Mouse (Mus musculus) forebrain, postnatal 0 days (tissue): ENCODE results near the gene Bdh2. TPM values are rescaled to one million over a fixed set of nuclear protein-coding genes. Genes with fewer than 3 reads are reported as not detected.

ENCODE experiments used
- ATAC-seq: fragments of 200-750 bp; cut with Nextera tagmentation; 2 replicates; pipeline ENCODE4 v1.8.0; 2017; ENCODE audit warnings: mild to moderate bottlenecking, moderate library complexity
- DNase-seq: peaks from one replicate; pipeline ENCODE4 v3.0.0-alpha.2; 2015
- H3K27ac ChIP-seq: fragments of 300-500 bp; sonication (generic); 2 replicates; pipeline ENCODE4 v1.5.1; 2014; ENCODE audit warnings: low read depth, mild to moderate bottlenecking, antibody characterized with exemption, low read length, moderate library complexity, mixed read lengths
- H3K27me3 ChIP-seq: fragments of 300-500 bp; sonication (generic); 2 replicates; pipeline ENCODE4 v1.6.1; 2014; ENCODE audit warnings: mild to moderate bottlenecking, low read length, mixed read lengths; ENCODE audit not compliant: insufficient read depth
- H3K36me3 ChIP-seq: fragments of 300-500 bp; sonication (generic); 2 replicates; pipeline ENCODE4 v1.6.1; 2014; ENCODE audit warnings: mild to moderate bottlenecking, moderate library complexity; ENCODE audit not compliant: insufficient read depth
- H3K4me1 ChIP-seq: fragments of 300-500 bp; sonication (generic); 2 replicates; pipeline ENCODE4 v1.6.1; 2014; ENCODE audit warnings: antibody characterized with exemption; ENCODE audit not compliant: insufficient read depth
- H3K4me2 ChIP-seq: fragments of 300-500 bp; sonication (generic); 2 replicates; pipeline ENCODE4 v1.6.1; 2014; ENCODE audit warnings: low read depth, mild to moderate bottlenecking, moderate library complexity
- H3K4me3 ChIP-seq: fragments of 300-500 bp; sonication (generic); 2 replicates; pipeline ENCODE4 v1.5.1; 2014; ENCODE audit warnings: low read depth, low read length, mixed read lengths
- H3K9ac ChIP-seq: fragments of 300-500 bp; sonication (generic); 2 replicates; pipeline ENCODE4 v1.6.1; 2014; ENCODE audit warnings: mild to moderate bottlenecking
- H3K9me3 ChIP-seq: fragments of 300-500 bp; sonication (generic); 2 replicates; pipeline ENCODE4 v1.6.1; 2016; ENCODE audit warnings: low read length
- CTCF ChIP-seq: sonication (generic); IDR thresholded peaks from 2 replicates; pipeline ENCODE4 v1.5.1; 2016; ENCODE audit warnings: antibody characterized with exemption, control low read depth, low read depth
- WGBS: fragments of 180-500 bp; shearing (Covaris S2); extraction: QIAGEN DNeasy Blood & Tissue Kit; methylation state at CpG from one replicate; pipeline ENCODE4 v1.1.7; 2014; 5-methylcytosine and 5-hydroxymethylcytosine counted together
- polyA plus RNA-seq: library from polyadenylated mRNA; unstranded; fragments of >200 nt; fragmentation: Nextera tagmentation; extraction: Ambion mirVana; gene quantifications from 2 replicates; pipeline ENCODE4 v1.2.1, GENCODE M21; 2015
- total RNA-seq: library from RNA; depleted of rRNA; stranded (reverse); fragments of >200 nt; gene quantifications from 2 replicates; pipeline ENCODE4 v1.2.3, GENCODE M21; 2014

Bdh2 gene
- total and polyA plus RNA-seq, 2 experiments from 2014 or later = 3.1 to 5.1 TPM

- no peaks in the 10 kb centered on the region for H3K36me3 ChIP-seq
- no peaks in the 10 kb centered on the region for H3K9me3 ChIP-seq
- ATAC-seq (peak; percentile 47; the same call in 1 of the 2 replicates), DNase-seq (peak; percentile 49)
- no peak overlapping the region for H3K4me3 ChIP-seq
- no peak overlapping the region for H3K27ac ChIP-seq
- no peak overlapping the region for H3K4me2 ChIP-seq
- H3K9ac ChIP-seq = no peak overlapping the region
- H3K27me3 ChIP-seq = no peaks in the 10 kb centered on the region
- TF ChIP-seq CTCF = no peak
- no peaks in the 10 kb centered on the region for H3K4me1 ChIP-seq
- WGBS = 37% methylated on average over 7 of the region's 7 CpGs
These were observed 12.7 kb downstream of the Bdh2 start for GRCm38 (mm10) chr3:135293703-135294102.

DNA sequence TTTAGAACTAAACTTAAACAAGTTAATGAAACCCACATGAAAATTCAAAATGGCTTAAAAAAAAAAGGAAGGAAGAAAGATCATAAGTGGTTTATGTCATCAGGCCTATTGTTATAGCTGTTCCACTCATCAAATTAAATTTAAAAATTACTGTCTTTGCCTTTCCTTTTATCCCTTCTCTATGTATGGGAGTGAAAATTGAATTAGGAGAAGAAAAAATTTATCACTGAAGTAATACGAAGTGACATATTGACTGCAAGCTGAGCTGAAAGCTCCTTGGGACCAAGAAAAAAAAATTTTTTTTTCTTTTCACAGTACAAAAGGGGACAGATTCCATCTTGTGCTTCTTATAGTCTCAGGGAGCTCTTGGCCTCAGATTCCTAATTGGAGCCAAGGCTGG is 14.5 kb downstream of the Bdh2 start:
- H3K4me2 ChIP-seq = no peak overlapping the region
- H3K27ac ChIP-seq = no peak overlapping the region
- DNase-seq = no peak
- no peaks in the 10 kb centered on the region for H3K9me3 ChIP-seq
- WGBS = 65% methylated on average over 1 of the region's 1 CpGs
- H3K36me3 ChIP-seq = no peaks in the 10 kb centered on the region
- ATAC-seq = peak; percentile 56; the same call in 1 of the 2 replicates
- H3K4me1 ChIP-seq = no peaks in the 10 kb centered on the region
- no peak for TF ChIP-seq CTCF
- H3K27me3 ChIP-seq = no peaks in the 10 kb centered on the region
- H3K4me3 ChIP-seq = no peak overlapping the region
- no peak overlapping the region for H3K9ac ChIP-seq

DNA sequence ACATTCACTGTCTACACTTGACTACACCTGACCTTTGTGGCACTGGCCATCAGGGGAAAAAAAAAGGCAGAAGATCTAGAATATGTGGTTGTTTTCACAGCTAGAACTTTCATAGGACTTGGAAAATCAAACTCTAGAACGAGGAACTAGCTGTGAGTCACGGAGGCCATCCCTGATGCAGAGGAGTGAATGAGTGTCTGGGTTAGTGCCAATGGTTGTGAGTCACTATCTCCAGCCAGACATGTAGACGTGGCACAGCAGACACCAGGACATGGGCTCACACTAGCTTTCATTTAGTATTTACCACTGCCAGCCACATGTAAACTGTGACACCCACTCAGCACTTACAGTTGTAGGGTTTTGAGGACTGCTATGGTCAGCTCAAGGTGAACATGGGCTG is 17.5 kb downstream of the Bdh2 start:
- no peaks in the 10 kb centered on the region for H3K4me1 ChIP-seq
- no peak overlapping the region for H3K27ac ChIP-seq
- TF ChIP-seq CTCF = no peak
- H3K4me2 ChIP-seq = no peak overlapping the region
- WGBS = 80% methylated on average over 3 of the region's 3 CpGs
- no peaks in the 10 kb centered on the region for H3K9me3 ChIP-seq
- DNase-seq (no peak), ATAC-seq (no peak)
- no peak overlapping the region for H3K9ac ChIP-seq
- no peaks in the 10 kb centered on the region for H3K27me3 ChIP-seq
- H3K36me3 ChIP-seq = no peaks in the 10 kb centered on the region
- H3K4me3 ChIP-seq = no peak overlapping the region

GRCm38 (mm10) chr3:135300081-135300480 is 19.1 kb downstream of the Bdh2 start:
- 65% methylated on average over 6 of the region's 6 CpGs for WGBS
- Histone ChIP-seq H3K9ac (no peak overlapping the region), H3K4me2 (no peak overlapping the region), H3K4me3 (no peak overlapping the region), H3K27ac (no peak overlapping the region), H3K27me3 (no peaks in the 10 kb centered on the region), H3K4me1 (no peaks in the 10 kb centered on the region), H3K9me3 (no peaks in the 10 kb centered on the region), H3K36me3 (no peaks in the 10 kb centered on the region)
- no peak for ATAC-seq
- no peak for DNase-seq
- no peak for TF ChIP-seq CTCF

DNA sequence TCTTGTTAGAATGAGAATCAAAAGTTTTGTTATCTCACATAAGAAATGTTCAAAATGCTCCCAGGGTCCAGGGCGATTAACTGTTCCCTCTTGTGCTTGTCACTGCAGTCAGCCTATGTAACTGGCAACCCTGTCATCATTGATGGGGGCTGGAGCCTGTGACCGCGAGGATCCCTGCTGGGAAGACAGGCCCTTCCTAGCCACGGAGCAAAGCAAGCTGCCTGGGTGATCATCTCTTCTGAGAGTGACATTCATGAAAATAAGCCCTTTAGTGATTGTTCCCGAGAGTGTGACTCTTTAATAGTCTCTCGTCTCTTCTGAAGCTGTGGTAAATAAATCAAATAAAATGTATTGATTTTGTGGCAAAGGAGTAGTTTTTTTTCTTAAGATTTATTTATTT is 23.0 kb downstream of the Bdh2 start:
- Histone ChIP-seq H3K27me3 (no peaks in the 10 kb centered on the region), H3K9me3 (no peaks in the 10 kb centered on the region), H3K27ac (no peak overlapping the region), H3K9ac (no peak overlapping the region), H3K36me3 (no peaks in the 10 kb centered on the region), H3K4me1 (no peaks in the 10 kb centered on the region; the same call in 1 of the 2 replicates), H3K4me2 (no peak overlapping the region), H3K4me3 (no peak overlapping the region)
- DNase-seq (no peak), ATAC-seq (no peak)
- TF ChIP-seq CTCF = no peak
- WGBS = 19% methylated on average over 6 of the region's 6 CpGs

DNA sequence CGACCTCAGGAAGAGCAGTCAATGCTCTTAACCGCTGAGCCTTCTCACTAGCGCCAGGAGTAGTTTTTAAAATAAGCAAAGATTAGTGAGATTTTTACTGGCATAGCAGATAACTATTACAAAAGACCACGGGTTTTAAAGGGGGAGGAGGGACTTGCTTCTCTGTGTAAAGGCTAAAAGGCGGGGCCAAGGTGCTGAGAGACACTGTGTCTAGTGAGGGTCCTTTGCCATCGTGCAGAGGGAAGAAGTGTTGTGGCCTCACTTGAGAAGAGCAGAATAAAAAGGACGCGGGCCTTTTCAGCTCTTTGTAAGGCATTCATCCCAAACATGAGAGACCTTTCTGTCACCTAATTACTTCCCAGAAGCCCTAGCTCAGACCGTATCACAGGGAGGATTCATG is 23.5 kb downstream of the Bdh2 start:
- DNase-seq = no peak
- 11% methylated on average over 9 of the region's 9 CpGs for WGBS

GRCm38 (mm10) chr3:135307411-135308259 is 26.6 kb downstream of the Bdh2 start, which contains the start of gene Slc9b2:
Gene Slc9b2 (plus strand): TSS chr3:135307700.
- no peak for TF ChIP-seq CTCF
- H3K27ac ChIP-seq = no peak within 1 kb of the TSS
- H3K4me3 ChIP-seq = peak within 1 kb of the TSS; percentile 37
- H3K27me3 ChIP-seq = no peaks in the 10 kb centered on the region
- DNase-seq = peak; percentile 59
- peak within 1 kb of the TSS; percentile 63 for H3K4me2 ChIP-seq
- no peaks in the 10 kb centered on the region for H3K36me3 ChIP-seq
- WGBS = 10% methylated on average over 28 of the region's 28 CpGs
- H3K9me3 ChIP-seq = no peaks in the 10 kb centered on the region
- H3K4me1 ChIP-seq = no peaks in the 10 kb centered on the region; the same call in 1 of the 2 replicates
- peak within 1 kb of the TSS; percentile 48 for H3K9ac ChIP-seq
- ATAC-seq = peak; percentile 84

More for the DNA sequence above, 23.5 kb downstream of the Bdh2 start:
- no peak for ATAC-seq
- Histone ChIP-seq H3K9me3 (no peaks in the 10 kb centered on the region), H3K27ac (no peak overlapping the region), H3K27me3 (no peaks in the 10 kb centered on the region), H3K4me2 (no peak overlapping the region), H3K4me1 (no peaks in the 10 kb centered on the region; the same call in 1 of the 2 replicates), H3K36me3 (no peaks in the 10 kb centered on the region), H3K4me3 (no peak overlapping the region), H3K9ac (no peak overlapping the region)
- TF ChIP-seq CTCF = no peak
